Mouse (Mus musculus) liver, embryonic 15.5 days (tissue): ENCODE measurements at regions not wholly inside any gene's neighbourhood (a gene's known extent, or its start where the extent isn't known, plus 50 kb on each side); places are given as distances from the start of the nearest gene placed in this dataset.

Experiments used
- ATAC-seq: fragments of 200-750 bp; cut with Nextera tagmentation; 2 replicates; pipeline ENCODE4 v1.8.0; 2017; ENCODE audit warnings: moderate number of reproducible peaks, mild to moderate bottlenecking, moderate library complexity; ENCODE audit not compliant: insufficient read depth
- H3K27ac ChIP-seq: fragments of 300-500 bp; sonication (generic); replicated peaks from 2 replicates; pipeline ENCODE4 v1.5.1; 2015; ENCODE audit warnings: mild to moderate bottlenecking, inconsistent platforms
- H3K27me3 ChIP-seq: fragments of 300-500 bp; sonication (generic); 2 replicates; pipeline ENCODE4 v1.6.1; 2015; ENCODE audit warnings: mild to moderate bottlenecking, inconsistent platforms
- H3K36me3 ChIP-seq: fragments of 300-500 bp; sonication (generic); replicated peaks from 2 replicates; pipeline ENCODE4 v1.6.1; 2015; ENCODE audit warnings: moderate library complexity, mild to moderate bottlenecking, inconsistent platforms
- H3K4me1 ChIP-seq: fragments of 300-500 bp; sonication (generic); replicated peaks from 2 replicates; pipeline ENCODE4 v1.6.1; 2015; ENCODE audit warnings: inconsistent platforms
- H3K4me2 ChIP-seq: fragments of 300-500 bp; sonication (generic); 2 replicates; pipeline ENCODE4 v1.6.1; 2015; ENCODE audit warnings: moderate library complexity, mild to moderate bottlenecking, inconsistent platforms
- H3K4me3 ChIP-seq: fragments of 300-500 bp; sonication (generic); replicated peaks from 2 replicates; pipeline ENCODE4 v1.5.1; 2015; ENCODE audit warnings: mild to moderate bottlenecking, inconsistent platforms
- H3K9ac ChIP-seq: fragments of 300-500 bp; sonication (generic); 2 replicates; pipeline ENCODE4 v1.6.1; 2015; ENCODE audit warnings: moderate library complexity, mild to moderate bottlenecking, inconsistent platforms
- H3K9me3 ChIP-seq: fragments of 300-500 bp; sonication (generic); replicated peaks from 2 replicates; pipeline ENCODE4 v1.6.1; 2016; ENCODE audit warnings: inconsistent platforms
- WGBS: fragments of 180-500 bp; shearing (Covaris S2); methylation state at CpG from one replicate; pipeline ENCODE4 v1.1.7; 2015; ENCODE audit warnings: mixed read lengths; ENCODE audit not compliant: insufficient replicate concordance; 5-methylcytosine and 5-hydroxymethylcytosine counted together

- Histone ChIP-seq H3K36me3 (no peaks in the 10 kb centered on the region), H3K4me2 (no peak overlapping the region), H3K27ac (no peak overlapping the region), H3K9me3 (no peaks in the 10 kb centered on the region), H3K4me3 (no peak overlapping the region), H3K27me3 (no peaks in the 10 kb centered on the region), H3K9ac (no peak overlapping the region), H3K4me1 (no peaks in the 10 kb centered on the region)
- WGBS, result 38% methylated on average over 2 of the region's 2 CpGs
- ATAC-seq, result no peak
These were observed 138.9 kb upstream of the Tle3 start for GRCm38 (mm10) chr9:61233251-61233650.

GRCm38 (mm10) chr9:61235653-61236610 is 136.2 kb upstream of the Tle3 start:
- Histone ChIP-seq H3K4me1 (no peaks in the 10 kb centered on the region), H3K27me3 (no peaks in the 10 kb centered on the region), H3K4me3 (no peak overlapping the region), H3K36me3 (no peaks in the 10 kb centered on the region), H3K4me2 (no peak overlapping the region), H3K9ac (no peak overlapping the region), H3K27ac (no peak overlapping the region), H3K9me3 (no peaks in the 10 kb centered on the region)
- ATAC-seq, result no peak
- WGBS, result 60% methylated on average over 17 of the region's 17 CpGs

GRCm38 (mm10) chr9:61238687-61239250 is 133.4 kb upstream of the Tle3 start:
- Histone ChIP-seq H3K4me1 (no peaks in the 10 kb centered on the region), H3K27me3 (no peaks in the 10 kb centered on the region), H3K36me3 (no peaks in the 10 kb centered on the region), H3K9ac (no peak overlapping the region), H3K4me2 (no peak overlapping the region), H3K9me3 (no peaks in the 10 kb centered on the region), H3K4me3 (no peak overlapping the region), H3K27ac (no peak overlapping the region)
- no peak for ATAC-seq
- 51% methylated on average over 4 of the region's 4 CpGs for WGBS

- 52% methylated on average over 4 of the region's 4 CpGs for WGBS
- no peak for ATAC-seq
- H3K4me2 ChIP-seq, result no peak overlapping the region
- H3K4me3 ChIP-seq, result no peak overlapping the region
- no peaks in the 10 kb centered on the region for H3K27me3 ChIP-seq
- H3K27ac ChIP-seq, result no peak overlapping the region
- H3K36me3 ChIP-seq, result no peaks in the 10 kb centered on the region
- no peaks in the 10 kb centered on the region for H3K4me1 ChIP-seq
- H3K9ac ChIP-seq, result no peak overlapping the region
- no peaks in the 10 kb centered on the region for H3K9me3 ChIP-seq
These were observed 132.8 kb upstream of the Tle3 start for GRCm38 (mm10) chr9:61239328-61239727.

GRCm38 (mm10) chr9:61241442-61241841 is 130.7 kb upstream of the Tle3 start:
- ATAC-seq, result no peak
- no peak overlapping the region for H3K4me2 ChIP-seq
- H3K27ac ChIP-seq, result no peak overlapping the region
- no peaks in the 10 kb centered on the region for H3K4me1 ChIP-seq
- H3K27me3 ChIP-seq, result no peaks in the 10 kb centered on the region
- H3K4me3 ChIP-seq, result no peak overlapping the region
- 60% methylated on average over 8 of the region's 8 CpGs for WGBS
- H3K9ac ChIP-seq, result no peak overlapping the region
- no peaks in the 10 kb centered on the region for H3K36me3 ChIP-seq
- no peaks in the 10 kb centered on the region for H3K9me3 ChIP-seq

- no peak overlapping the region for H3K4me3 ChIP-seq
- no peaks in the 10 kb centered on the region for H3K4me1 ChIP-seq
- H3K27ac ChIP-seq, result no peak overlapping the region
- H3K36me3 ChIP-seq, result no peaks in the 10 kb centered on the region
- WGBS, result 43% methylated on average over 9 of the region's 9 CpGs
- no peaks in the 10 kb centered on the region for H3K9me3 ChIP-seq
- no peak overlapping the region for H3K4me2 ChIP-seq
- no peak for ATAC-seq
- H3K9ac ChIP-seq, result no peak overlapping the region
- no peaks in the 10 kb centered on the region for H3K27me3 ChIP-seq
These were observed 129.9 kb upstream of the Tle3 start for GRCm38 (mm10) chr9:61242167-61242860.

GRCm38 (mm10) chr9:61243289-61243688 is 128.9 kb upstream of the Tle3 start:
- Histone ChIP-seq H3K9ac (no peak overlapping the region), H3K27ac (no peak overlapping the region), H3K9me3 (no peaks in the 10 kb centered on the region), H3K4me1 (no peaks in the 10 kb centered on the region), H3K4me3 (no peak overlapping the region), H3K36me3 (no peaks in the 10 kb centered on the region), H3K27me3 (no peaks in the 10 kb centered on the region), H3K4me2 (no peak overlapping the region)
- WGBS, result 47% methylated on average over 6 of the region's 6 CpGs
- ATAC-seq, result no peak

GRCm38 (mm10) chr9:61249691-61250425 is 122.3 kb upstream of the Tle3 start:
- H3K4me1 ChIP-seq, result no peaks in the 10 kb centered on the region

GRCm38 (mm10) chr9:61251606-61252005 is 120.6 kb upstream of the Tle3 start:
- no peaks in the 10 kb centered on the region for H3K9me3 ChIP-seq
- WGBS, result 17% methylated on average over 6 of the region's 6 CpGs
- no peak overlapping the region for H3K4me3 ChIP-seq
- no peaks in the 10 kb centered on the region for H3K4me1 ChIP-seq
- peaks cover 5% of the 10 kb centered on the region; the same call in 1 of the 2 replicates for H3K27me3 ChIP-seq
- H3K4me2 ChIP-seq, result no peak overlapping the region
- no peak overlapping the region for H3K9ac ChIP-seq
- no peaks in the 10 kb centered on the region for H3K36me3 ChIP-seq
- no peak for ATAC-seq
- no peak overlapping the region for H3K27ac ChIP-seq

More at GRCm38 (mm10) chr9:61249691-61250425, 122.3 kb upstream of the Tle3 start:
- H3K36me3 ChIP-seq, result no peaks in the 10 kb centered on the region
- H3K4me3 ChIP-seq, result no peak overlapping the region
- no peak overlapping the region for H3K4me2 ChIP-seq
- 52% methylated on average over 5 of the region's 5 CpGs for WGBS
- H3K9ac ChIP-seq, result no peak overlapping the region
- no peaks in the 10 kb centered on the region for H3K9me3 ChIP-seq
- H3K27me3 ChIP-seq, result peaks cover 5% of the 10 kb centered on the region; the same call in 1 of the 2 replicates
- no peak overlapping the region for H3K27ac ChIP-seq
- no peak for ATAC-seq

GRCm38 (mm10) chr9:61253761-61254160 is 118.4 kb upstream of the Tle3 start:
- no peaks in the 10 kb centered on the region for H3K4me1 ChIP-seq
- WGBS, result 61% methylated on average over 3 of the region's 3 CpGs
- H3K4me3 ChIP-seq, result no peak overlapping the region
- H3K27ac ChIP-seq, result no peak overlapping the region
- no peak overlapping the region for H3K4me2 ChIP-seq
- H3K9me3 ChIP-seq, result no peaks in the 10 kb centered on the region
- peaks cover 5% of the 10 kb centered on the region; the same call in 1 of the 2 replicates for H3K27me3 ChIP-seq
- H3K9ac ChIP-seq, result no peak overlapping the region
- no peaks in the 10 kb centered on the region for H3K36me3 ChIP-seq
- no peak for ATAC-seq
